Mouse (Mus musculus) midbrain, embryonic 11.5 days (tissue): ENCODE results near the gene Ptov1. TPM values are rescaled to one million over a fixed set of nuclear protein-coding genes. Genes with fewer than 3 reads are reported as not detected.

ENCODE experiments used
- ATAC-seq: fragments of 200-750 bp; cut with Nextera tagmentation; 2 replicates; pipeline ENCODE4 v1.8.0; 2017; ENCODE audit warnings: moderate TSS enrichment, moderate library complexity; ENCODE audit not compliant: low FRiP score
- DNase-seq: peaks from one replicate; pipeline ENCODE4 v3.0.0; 2015; ENCODE audit warnings: low spot score; ENCODE audit errors: missing footprints
- H3K27ac ChIP-seq: fragments of 300-500 bp; sonication (generic); 2 replicates; pipeline ENCODE4 v1.5.1; 2014; ENCODE audit warnings: low read depth, low read length
- H3K27me3 ChIP-seq: fragments of 300-500 bp; sonication (generic); 2 replicates; pipeline ENCODE4 v1.6.1; 2014; ENCODE audit warnings: mild to moderate bottlenecking, low read length, moderate library complexity, mixed read lengths; ENCODE audit not compliant: control insufficient read depth, insufficient read depth
- H3K36me3 ChIP-seq: fragments of 300-500 bp; sonication (generic); 2 replicates; pipeline ENCODE4 v1.6.1; 2014; ENCODE audit warnings: mild to moderate bottlenecking, low read length, moderate library complexity, mixed read lengths; ENCODE audit not compliant: control insufficient read depth, insufficient read depth
- H3K4me1 ChIP-seq: fragments of 300-500 bp; sonication (generic); 2 replicates; pipeline ENCODE4 v1.6.1; 2014; ENCODE audit warnings: low read length; ENCODE audit not compliant: control insufficient read depth, insufficient read depth
- H3K4me2 ChIP-seq: fragments of 300-500 bp; sonication (generic); 2 replicates; pipeline ENCODE4 v1.6.1; 2014; ENCODE audit warnings: mild to moderate bottlenecking, moderate library complexity
- H3K4me3 ChIP-seq: fragments of 300-500 bp; sonication (generic); 2 replicates; pipeline ENCODE4 v1.5.1; 2014; ENCODE audit warnings: low read depth, low read length
- H3K9ac ChIP-seq: fragments of 300-500 bp; sonication (generic); 2 replicates; pipeline ENCODE4 v1.6.1; 2014; ENCODE audit warnings: low read length
- H3K9me3 ChIP-seq: fragments of 300-500 bp; sonication (generic); 2 replicates; pipeline ENCODE4 v1.6.1; 2016; ENCODE audit warnings: low read length; ENCODE audit not compliant: control insufficient read depth
- WGBS: fragments of 180-500 bp; shearing (Covaris S2); extraction: QIAGEN DNeasy Blood & Tissue Kit; methylation state at CpG from one replicate; pipeline ENCODE4 v1.1.7; 2014; 5-methylcytosine and 5-hydroxymethylcytosine counted together
- polyA plus RNA-seq: library from polyadenylated mRNA; unstranded; fragments of >200 nt; fragmentation: Nextera tagmentation; extraction: Ambion mirVana; gene quantifications from 2 replicates; pipeline ENCODE4 v1.2.1, GENCODE M21; 2014

Gene Ptov1
- polyA plus RNA-seq, 1 experiment from 2014 or later, result 350 TPM

DNA sequence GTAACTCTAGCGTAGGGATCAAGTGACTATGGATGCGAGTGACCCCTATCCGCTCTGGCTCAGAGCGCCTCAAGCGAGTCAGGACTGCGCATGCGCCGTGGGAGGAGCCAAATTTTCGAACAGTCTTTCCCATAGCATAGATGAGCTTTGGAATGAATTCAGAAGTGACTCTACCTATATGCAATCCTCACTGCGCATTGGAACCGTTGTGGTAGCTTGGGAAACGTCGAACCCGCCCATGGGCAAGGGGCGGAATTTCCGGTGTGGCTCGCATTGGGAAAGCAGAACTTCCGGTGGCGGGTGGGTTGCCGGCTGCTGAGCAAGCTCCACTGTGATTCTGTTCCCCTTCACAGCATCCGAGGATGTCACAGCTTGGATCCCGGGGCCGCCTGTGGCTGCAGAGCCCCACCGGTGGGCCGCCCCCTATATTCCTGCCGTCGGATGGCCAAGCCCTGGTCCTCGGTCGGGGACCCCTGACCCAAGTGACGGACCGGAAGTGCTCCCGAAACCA is 12.5 kb downstream of the Ptov1 start, which contains the start of gene Pnkp:
Gene Pnkp, plus strand, starts transcription at position 98 of the 511 bp plus-strand sequence.
- H3K4me1 ChIP-seq, result peaks cover 29% of the 10 kb centered on the region
- WGBS, result under 1% methylated on average over 32 of the region's 32 CpGs
- ATAC-seq (peak; percentile 45; the same call in 1 of the 2 replicates), DNase-seq (peak; percentile 98)
- peak within 1 kb of the TSS; percentile 95 for H3K4me2 ChIP-seq
- H3K9ac ChIP-seq, result peak within 1 kb of the TSS; percentile 81
- no peaks in the 10 kb centered on the region for H3K9me3 ChIP-seq
- H3K27me3 ChIP-seq, result no peaks in the 10 kb centered on the region
- H3K4me3 ChIP-seq, result peak within 1 kb of the TSS; percentile 72
- peaks cover 2% of the 10 kb centered on the region; the same call in 1 of the 2 replicates for H3K36me3 ChIP-seq
- H3K27ac ChIP-seq, result peak within 1 kb of the TSS; percentile 83

GRCm38 (mm10) chr7:44856265-44856916 is 13.2 kb downstream of the Ptov1 start:
- ATAC-seq, result no peak
- no peaks in the 10 kb centered on the region for H3K9me3 ChIP-seq
- DNase-seq, result no peak
- peak overlapping the region; percentile 72; the same call in 1 of the 2 replicates for H3K4me3 ChIP-seq
- H3K9ac ChIP-seq, result no peak overlapping the region
- peak overlapping the region; percentile 95 for H3K4me2 ChIP-seq
- H3K27ac ChIP-seq, result no peak overlapping the region
- H3K36me3 ChIP-seq, result peaks cover 2% of the 10 kb centered on the region; the same call in 1 of the 2 replicates
- H3K4me1 ChIP-seq, result peaks cover 29% of the 10 kb centered on the region
- WGBS, result 69% methylated on average over 9 of the region's 9 CpGs
- no peaks in the 10 kb centered on the region for H3K27me3 ChIP-seq

GRCm38 (mm10) chr7:44855036-44855435 is 14.6 kb downstream of the Ptov1 start:
- peaks cover 33% of the 10 kb centered on the region for H3K4me1 ChIP-seq
- H3K4me2 ChIP-seq, result peak overlapping the region; percentile 78
- DNase-seq, result no peak
- WGBS, result 44% methylated on average over 10 of the region's 10 CpGs
- peak overlapping the region; percentile 74 for H3K9ac ChIP-seq
- H3K36me3 ChIP-seq, result 0 out of 2 replicates have a peak, but pooled peaks cover 2% of the 10 kb centered on the region
- H3K9me3 ChIP-seq, result no peaks in the 10 kb centered on the region
- H3K27ac ChIP-seq, result peak overlapping the region; percentile 89
- ATAC-seq, result no peak
- H3K27me3 ChIP-seq, result no peaks in the 10 kb centered on the region
- peak overlapping the region; percentile 49 for H3K4me3 ChIP-seq

GRCm38 (mm10) chr7:44854356-44855031 is 15.1 kb downstream of the Ptov1 start:
- no peaks in the 10 kb centered on the region for H3K27me3 ChIP-seq
- H3K4me3 ChIP-seq, result peak overlapping the region; percentile 49
- peak overlapping the region; percentile 74 for H3K9ac ChIP-seq
- 0 out of 2 replicates have a peak, but pooled peaks cover 2% of the 10 kb centered on the region for H3K36me3 ChIP-seq
- peak overlapping the region; percentile 78 for H3K4me2 ChIP-seq
- peaks cover 33% of the 10 kb centered on the region for H3K4me1 ChIP-seq
- peak overlapping the region; percentile 89 for H3K27ac ChIP-seq
- no peaks in the 10 kb centered on the region for H3K9me3 ChIP-seq
- 1% methylated on average over 45 of the region's 45 CpGs for WGBS
- DNase-seq (peak; percentile 95), ATAC-seq (peak; percentile 43)

DNA sequence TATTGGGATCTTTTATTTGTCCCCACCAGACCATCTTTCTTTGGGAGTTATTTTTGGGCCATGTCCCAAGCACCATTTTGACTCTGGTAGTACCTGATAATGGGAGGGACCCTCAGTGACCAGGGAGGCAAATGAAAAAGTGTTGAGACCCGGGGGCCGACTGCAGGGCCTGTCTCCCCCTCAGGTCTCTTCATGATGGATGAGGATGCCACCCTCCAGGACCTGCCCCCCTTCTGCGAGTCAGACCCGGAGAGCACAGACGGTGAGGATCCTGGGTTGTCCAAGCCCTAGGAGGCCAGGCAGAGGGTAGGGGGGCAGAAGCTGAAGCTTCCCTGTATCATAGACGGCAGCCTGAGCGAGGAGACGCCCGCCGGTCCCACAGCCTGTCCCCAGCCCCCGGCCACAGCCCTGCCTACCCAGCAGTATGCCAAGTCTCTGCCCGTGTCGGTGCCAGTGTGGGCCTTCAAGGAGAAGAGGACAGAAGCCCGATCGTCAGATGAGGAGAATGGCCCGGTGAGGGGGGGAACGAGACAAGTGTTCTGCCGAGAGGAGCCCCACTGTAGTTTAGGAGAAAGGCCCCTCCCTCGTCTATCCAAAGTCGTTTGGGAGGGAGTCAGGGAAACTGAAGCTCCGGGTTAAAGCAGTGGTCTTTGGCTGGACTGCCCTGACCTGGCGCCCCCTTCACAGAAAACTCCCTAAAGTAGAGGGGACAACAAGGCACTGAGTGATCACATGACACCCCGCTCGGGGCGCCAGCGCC is 15.8 kb downstream of the Ptov1 start:
- DNase-seq (peak; percentile 92), ATAC-seq (peak; percentile 1; the same call in 1 of the 2 replicates)
- Histone ChIP-seq H3K4me2 (peak overlapping the region; percentile 78), H3K9ac (peak overlapping the region; percentile 74), H3K4me1 (peaks cover 33% of the 10 kb centered on the region), H3K27me3 (no peaks in the 10 kb centered on the region), H3K9me3 (no peaks in the 10 kb centered on the region), H3K27ac (peak overlapping the region; percentile 89), H3K4me3 (peak overlapping the region; percentile 49), H3K36me3 (0 out of 2 replicates have a peak, but pooled peaks cover 2% of the 10 kb centered on the region)
- 37% methylated on average over 26 of the region's 26 CpGs for WGBS

- DNase-seq, result no peak
- Histone ChIP-seq H3K9ac (no peak overlapping the region), H3K27ac (no peak overlapping the region), H3K36me3 (0 out of 2 replicates have a peak, but pooled peaks cover 2% of the 10 kb centered on the region), H3K4me1 (peaks cover 31% of the 10 kb centered on the region), H3K4me2 (peak overlapping the region; percentile 78; the same call in 1 of the 2 replicates), H3K4me3 (no peak overlapping the region), H3K27me3 (no peaks in the 10 kb centered on the region), H3K9me3 (no peaks in the 10 kb centered on the region)
- no peak for ATAC-seq
- WGBS, result 88% methylated on average over 2 of the region's 2 CpGs
Observed at GRCm38 (mm10) chr7:44853065-44853464, 16.5 kb downstream of the Ptov1 start.

- 0 out of 2 replicates have a peak, but pooled peaks cover 2% of the 10 kb centered on the region for H3K36me3 ChIP-seq
- no peak overlapping the region for H3K27ac ChIP-seq
- ATAC-seq, result no peak
- no peak overlapping the region for H3K4me3 ChIP-seq
- H3K9me3 ChIP-seq, result no peaks in the 10 kb centered on the region
- no peak for DNase-seq
- H3K27me3 ChIP-seq, result no peaks in the 10 kb centered on the region
- no peak overlapping the region for H3K4me2 ChIP-seq
- H3K9ac ChIP-seq, result no peak overlapping the region
- H3K4me1 ChIP-seq, result peaks cover 32% of the 10 kb centered on the region
- WGBS, result 90% methylated on average over 35 of the region's 36 CpGs
Observed at GRCm38 (mm10) chr7:44852259-44853027, 17.1 kb downstream of the Ptov1 start.

DNA sequence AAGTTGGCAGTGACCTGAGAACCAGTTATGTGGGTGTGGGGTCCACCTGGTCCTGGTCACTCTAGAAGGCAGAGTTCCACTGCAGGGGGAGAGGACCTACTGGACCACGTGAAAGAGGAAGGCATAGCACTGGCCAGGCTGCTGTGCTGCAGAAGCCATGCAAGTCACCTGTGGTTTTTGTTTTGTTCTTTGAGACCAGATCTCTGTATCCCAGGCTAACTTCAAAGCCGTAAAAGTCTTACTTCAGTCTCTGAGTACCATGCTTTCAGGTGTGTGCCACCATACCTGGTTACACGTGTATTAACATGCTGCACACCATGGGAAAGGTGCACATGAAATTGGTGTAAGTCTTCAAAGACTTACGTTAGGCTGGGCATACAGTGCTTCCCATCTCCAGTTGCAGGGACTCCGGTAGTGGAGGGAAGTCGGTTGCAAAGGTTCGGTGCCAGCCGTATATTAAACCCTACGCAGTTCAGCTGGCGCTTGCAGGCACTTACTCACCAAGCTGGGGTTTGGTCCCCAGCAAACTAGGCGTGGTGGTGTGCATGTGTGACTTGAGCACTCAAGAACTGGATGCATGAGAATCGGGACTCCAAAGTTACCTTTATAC is 17.9 kb downstream of the Ptov1 start:
- Histone ChIP-seq H3K27me3 (no peaks in the 10 kb centered on the region), H3K27ac (no peak overlapping the region), H3K36me3 (0 out of 2 replicates have a peak, but pooled peaks cover 2% of the 10 kb centered on the region), H3K9me3 (no peaks in the 10 kb centered on the region), H3K4me1 (peaks cover 32% of the 10 kb centered on the region), H3K4me3 (no peak overlapping the region), H3K4me2 (no peak overlapping the region), H3K9ac (no peak overlapping the region)
- no peak for DNase-seq
- no peak for ATAC-seq
- 93% methylated on average over 12 of the region's 12 CpGs for WGBS
